Mouse (Mus musculus): Measurements from ENCODE around the gene Atp2b2. TPM values are rescaled to one million over a fixed set of nuclear protein-coding genes. Genes with fewer than 3 reads are reported as not detected.

Atp2b2 gene
- polyA plus RNA-seq, 1 experiment = not detected

GRCm38 (mm10) chr6:113798921-113799320 lies 243.5 kb downstream of the Atp2b2 start:
- Histone ChIP-seq H3K27ac (ENCODE audit: insufficient read depth, low read depth, low read length) (no peak overlapping the region), H3K4me3 (ENCODE audit: insufficient read depth, low read length) (no peak overlapping the region), H3K4me1 (ENCODE audit: control insufficient read depth, insufficient read depth, low read length) (no peaks in the 10 kb centered on the region)
- TF ChIP-seq POLR2A (IDR thresholded peaks at IDR 0.05; ENCODE audit: borderline replicate concordance, low read depth, low read length) (no peak), CTCF (IDR thresholded peaks at IDR 0.05; ENCODE audit: low read depth, low read length) (no peak)

- Histone ChIP-seq H3K27ac (ENCODE audit: insufficient read depth, low read depth, low read length) (no peak overlapping the region), H3K4me1 (ENCODE audit: control insufficient read depth, insufficient read depth, low read length) (no peaks in the 10 kb centered on the region), H3K4me3 (ENCODE audit: insufficient read depth, low read length) (no peak overlapping the region)
- TF ChIP-seq POLR2A (IDR thresholded peaks at IDR 0.05; ENCODE audit: borderline replicate concordance, low read depth, low read length) = no peak
- no peak for TF ChIP-seq CTCF (IDR thresholded peaks at IDR 0.05; ENCODE audit: low read depth, low read length)
These were observed 247.1 kb downstream of the Atp2b2 start for GRCm38 (mm10) chr6:113795241-113795702.

- Histone ChIP-seq H3K4me1 (ENCODE audit: control insufficient read depth, insufficient read depth, low read length) (no peaks in the 10 kb centered on the region), H3K27ac (ENCODE audit: insufficient read depth, low read depth, low read length) (no peak overlapping the region), H3K4me3 (ENCODE audit: insufficient read depth, low read length) (no peak overlapping the region)
- TF ChIP-seq POLR2A (IDR thresholded peaks at IDR 0.05; ENCODE audit: borderline replicate concordance, low read depth, low read length) (no peak), CTCF (IDR thresholded peaks at IDR 0.05; ENCODE audit: low read depth, low read length) (no peak)
These were observed 250.0 kb downstream of the Atp2b2 start for GRCm38 (mm10) chr6:113792368-113792767.

- TF ChIP-seq POLR2A (IDR thresholded peaks at IDR 0.05; ENCODE audit: borderline replicate concordance, low read depth, low read length) (no peak), CTCF (IDR thresholded peaks at IDR 0.05; ENCODE audit: low read depth, low read length) (no peak)
- H3K4me1 ChIP-seq (ENCODE audit: control insufficient read depth, insufficient read depth, low read length) = no peaks in the 10 kb centered on the region
- no peak overlapping the region for H3K27ac ChIP-seq (ENCODE audit: insufficient read depth, low read depth, low read length)
- no peak overlapping the region for H3K4me3 ChIP-seq (ENCODE audit: insufficient read depth, low read length)
These were observed 251.4 kb downstream of the Atp2b2 start for GRCm38 (mm10) chr6:113791012-113791411.

- Histone ChIP-seq H3K4me1 (ENCODE audit: control insufficient read depth, insufficient read depth, low read length) (no peaks in the 10 kb centered on the region), H3K4me3 (ENCODE audit: insufficient read depth, low read length) (no peak overlapping the region), H3K27ac (ENCODE audit: insufficient read depth, low read depth, low read length) (no peak overlapping the region)
- no peak for TF ChIP-seq CTCF (IDR thresholded peaks at IDR 0.05; ENCODE audit: low read depth, low read length)
- no peak for TF ChIP-seq POLR2A (IDR thresholded peaks at IDR 0.05; ENCODE audit: borderline replicate concordance, low read depth, low read length)
These were observed 254.9 kb downstream of the Atp2b2 start for GRCm38 (mm10) chr6:113787459-113787968.

- Histone ChIP-seq H3K4me3 (ENCODE audit: insufficient read depth, low read length) (no peak overlapping the region), H3K4me1 (ENCODE audit: control insufficient read depth, insufficient read depth, low read length) (no peaks in the 10 kb centered on the region)
These were observed 256.8 kb downstream of the Atp2b2 start for GRCm38 (mm10) chr6:113785658-113786057.

GRCm38 (mm10) chr6:113778229-113778753 lies 264.1 kb downstream of the Atp2b2 start:
- Histone ChIP-seq H3K4me1 (ENCODE audit: control insufficient read depth, insufficient read depth, low read length) (no peaks in the 10 kb centered on the region), H3K27ac (ENCODE audit: insufficient read depth, low read depth, low read length) (no peak overlapping the region), H3K4me3 (ENCODE audit: insufficient read depth, low read length) (no peak overlapping the region)
- TF ChIP-seq POLR2A (IDR thresholded peaks at IDR 0.05; ENCODE audit: borderline replicate concordance, low read depth, low read length) = no peak
- TF ChIP-seq CTCF (IDR thresholded peaks at IDR 0.05; ENCODE audit: low read depth, low read length) = no peak

More at GRCm38 (mm10) chr6:113785658-113786057, 256.8 kb downstream of the Atp2b2 start:
- TF ChIP-seq CTCF (IDR thresholded peaks at IDR 0.05; ENCODE audit: low read depth, low read length) = no peak
- TF ChIP-seq POLR2A (IDR thresholded peaks at IDR 0.05; ENCODE audit: borderline replicate concordance, low read depth, low read length) = no peak
- no peak overlapping the region for H3K27ac ChIP-seq (ENCODE audit: insufficient read depth, low read depth, low read length)

- no peak for TF ChIP-seq POLR2A (IDR thresholded peaks at IDR 0.05; ENCODE audit: borderline replicate concordance, low read depth, low read length)
- no peak for TF ChIP-seq CTCF (IDR thresholded peaks at IDR 0.05; ENCODE audit: low read depth, low read length)
- H3K4me1 ChIP-seq (ENCODE audit: control insufficient read depth, insufficient read depth, low read length) = no peaks in the 10 kb centered on the region
- H3K27ac ChIP-seq (ENCODE audit: insufficient read depth, low read depth, low read length) = no peak overlapping the region
These were observed 273.6 kb downstream of the Atp2b2 start for GRCm38 (mm10) chr6:113768804-113769203.

GRCm38 (mm10) chr6:113761644-113762043 lies 280.8 kb downstream of the Atp2b2 start:
- H3K27ac ChIP-seq (ENCODE audit: insufficient read depth, low read depth, low read length) = no peak overlapping the region
- peak; percentile 95 for TF ChIP-seq CTCF (IDR thresholded peaks at IDR 0.05; ENCODE audit: low read depth, low read length)
- no peak for TF ChIP-seq POLR2A (IDR thresholded peaks at IDR 0.05; ENCODE audit: borderline replicate concordance, low read depth, low read length)
- no peak overlapping the region for H3K4me3 ChIP-seq (ENCODE audit: insufficient read depth, low read length)
- no peaks in the 10 kb centered on the region for H3K4me1 ChIP-seq (ENCODE audit: control insufficient read depth, insufficient read depth, low read length)

More at GRCm38 (mm10) chr6:113768804-113769203, 273.6 kb downstream of the Atp2b2 start:
- H3K4me3 ChIP-seq (ENCODE audit: insufficient read depth, low read length) = no peak overlapping the region

- no peak overlapping the region for H3K4me3 ChIP-seq (ENCODE audit: insufficient read depth, low read length)
- no peak overlapping the region for H3K27ac ChIP-seq (ENCODE audit: insufficient read depth, low read depth, low read length)
- TF ChIP-seq POLR2A (IDR thresholded peaks at IDR 0.05; ENCODE audit: borderline replicate concordance, low read depth, low read length) (no peak), CTCF (IDR thresholded peaks at IDR 0.05; ENCODE audit: low read depth, low read length) (no peak)
These were observed 293.2 kb downstream of the Atp2b2 start for GRCm38 (mm10) chr6:113749119-113749685.

More at GRCm38 (mm10) chr6:113749119-113749685, 293.2 kb downstream of the Atp2b2 start:
- H3K4me1 ChIP-seq (ENCODE audit: control insufficient read depth, insufficient read depth, low read length) = peaks cover 23% of the 10 kb centered on the region

Data from bone marrow macrophage, adult 2 months (primary cell).